Mouse (Mus musculus) kidney, embryonic 14.5 days (tissue): ENCODE measurements around the gene Macrod2. TPM values are rescaled to one million over a fixed set of nuclear protein-coding genes. Genes with fewer than 3 reads are reported as not detected.

Experiments used
- ATAC-seq: fragments of 200-750 bp; cut with Nextera tagmentation; 2 replicates; pipeline ENCODE4 v1.8.0; 2017; ENCODE audit warnings: moderate number of reproducible peaks, mild to moderate bottlenecking, moderate TSS enrichment, moderate library complexity; ENCODE audit not compliant: low FRiP score, low TSS enrichment
- H3K27ac ChIP-seq: fragments of 300-500 bp; sonication (generic); 2 replicates; pipeline ENCODE4 v1.5.1; 2014; ENCODE audit warnings: low read depth, mild to moderate bottlenecking, low read length, moderate library complexity, mixed read lengths
- H3K27me3 ChIP-seq: fragments of 300-500 bp; sonication (generic); 2 replicates; pipeline ENCODE4 v1.6.1; 2014; ENCODE audit warnings: mild to moderate bottlenecking, low read length; ENCODE audit not compliant: control insufficient read depth, insufficient read depth
- H3K36me3 ChIP-seq: fragments of 300-500 bp; sonication (generic); 2 replicates; pipeline ENCODE4 v1.6.1; 2014; ENCODE audit warnings: low read length, mixed read lengths; ENCODE audit not compliant: control insufficient read depth, insufficient read depth
- H3K4me1 ChIP-seq: fragments of 300-500 bp; sonication (generic); 2 replicates; pipeline ENCODE4 v1.6.1; 2014; ENCODE audit warnings: low read length, mixed read lengths; ENCODE audit not compliant: control insufficient read depth, insufficient read depth
- H3K4me2 ChIP-seq: fragments of 300-500 bp; sonication (generic); replicated peaks from 2 replicates; pipeline ENCODE4 v1.6.1; 2014; ENCODE audit warnings: low read depth, mild to moderate bottlenecking, low read length
- H3K4me3 ChIP-seq: fragments of 300-500 bp; sonication (generic); 2 replicates; pipeline ENCODE4 v1.5.1; 2014; ENCODE audit warnings: mild to moderate bottlenecking, low read length
- H3K9ac ChIP-seq: fragments of 300-500 bp; sonication (generic); 2 replicates; pipeline ENCODE4 v1.6.1; 2014; ENCODE audit warnings: low read depth, mild to moderate bottlenecking, low read length, moderate library complexity
- H3K9me3 ChIP-seq: fragments of 300-500 bp; sonication (generic); 2 replicates; pipeline ENCODE4 v1.6.1; 2016; ENCODE audit warnings: low read length; ENCODE audit not compliant: control insufficient read depth
- WGBS: fragments of 180-500 bp; shearing (Covaris S2); extraction: QIAGEN DNeasy Blood & Tissue Kit; methylation state at CpG from one replicate; pipeline ENCODE4 v1.1.7; 2014; 5-methylcytosine and 5-hydroxymethylcytosine counted together
- polyA plus RNA-seq: library from polyadenylated mRNA; unstranded; fragments of >200 nt; fragmentation: Nextera tagmentation; extraction: Ambion mirVana; gene quantifications from 2 replicates; pipeline ENCODE4 v1.2.1, GENCODE M21; 2014

Gene Macrod2
- polyA plus RNA-seq, 1 experiment from 2014 or later = 22.2 TPM

DNA sequence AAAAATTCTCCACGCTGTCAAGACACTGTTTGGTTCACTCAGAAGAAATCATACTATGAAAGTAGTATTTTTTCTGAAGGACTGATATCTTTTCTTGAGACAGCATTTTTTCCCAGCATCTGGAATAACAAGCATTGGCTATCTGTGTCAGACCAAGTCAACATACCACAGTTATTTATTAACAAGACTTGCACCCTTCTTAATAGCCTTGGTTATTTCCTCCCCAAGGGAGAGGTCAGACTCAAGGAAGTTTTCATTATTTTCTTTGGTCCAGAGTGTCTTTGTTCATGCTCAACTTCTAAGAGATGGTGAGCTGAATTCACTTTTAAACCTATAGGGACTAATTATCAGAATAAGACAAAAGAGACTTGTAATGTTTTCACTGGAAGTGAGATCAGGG, 728.8 kb downstream of the Macrod2 start:
- no peak overlapping the region for H3K27ac ChIP-seq
- H3K36me3 ChIP-seq = no peaks in the 10 kb centered on the region
- H3K4me2 ChIP-seq = no peak overlapping the region
- 73% methylated on average over 1 of the region's 1 CpGs for whole genome bisulfite sequencing
- no peak for ATAC-seq
- H3K9me3 ChIP-seq = no peaks in the 10 kb centered on the region
- no peaks in the 10 kb centered on the region for H3K4me1 ChIP-seq
- no peaks in the 10 kb centered on the region for H3K27me3 ChIP-seq
- no peak overlapping the region for H3K9ac ChIP-seq
- no peak overlapping the region for H3K4me3 ChIP-seq

DNA sequence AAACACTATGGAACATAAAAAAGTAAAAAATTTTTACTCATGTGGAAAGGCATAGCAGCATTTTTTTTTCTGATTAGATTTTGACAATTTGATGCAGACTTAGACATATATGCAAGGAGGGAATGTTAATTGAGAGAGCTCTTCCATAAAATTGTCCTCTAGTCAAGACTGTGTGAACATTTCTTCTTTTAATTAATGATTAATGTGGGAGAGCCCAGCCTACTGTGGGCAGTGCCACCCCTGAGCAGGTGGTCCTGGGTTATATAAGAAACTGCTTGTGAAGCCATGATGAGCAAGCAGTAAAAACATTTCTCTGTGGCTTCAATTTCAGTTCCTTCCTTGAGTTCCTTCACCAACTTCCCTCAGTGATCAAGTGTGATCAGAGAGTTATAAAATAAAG, 730.5 kb downstream of the Macrod2 start:
- no peak for ATAC-seq
- Histone ChIP-seq H3K4me1 (no peaks in the 10 kb centered on the region), H3K9me3 (no peaks in the 10 kb centered on the region), H3K4me2 (no peak overlapping the region), H3K36me3 (no peaks in the 10 kb centered on the region), H3K27me3 (no peaks in the 10 kb centered on the region), H3K4me3 (no peak overlapping the region), H3K27ac (no peak overlapping the region), H3K9ac (no peak overlapping the region)

DNA sequence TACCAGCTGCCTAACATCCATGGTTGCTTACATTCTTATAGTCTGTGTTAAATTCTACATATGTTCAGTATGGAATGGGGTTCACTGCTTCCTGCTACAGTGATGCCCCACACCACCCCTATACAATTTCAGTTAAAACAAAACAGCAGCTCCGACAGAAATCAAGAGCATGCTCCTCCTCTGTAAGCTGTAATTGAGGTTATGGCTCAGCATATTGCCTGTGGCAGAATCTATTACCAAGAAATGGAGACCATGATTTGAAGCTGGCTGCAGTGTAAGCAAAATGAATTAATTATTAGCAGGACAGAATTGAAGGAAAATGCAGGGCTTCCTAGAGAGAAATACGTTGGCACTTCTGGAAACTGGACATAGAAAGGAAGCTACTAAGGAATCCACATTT, 747.2 kb downstream of the Macrod2 start:
- WGBS = 38% methylated on average over 2 of the region's 2 CpGs
- no peaks in the 10 kb centered on the region for H3K36me3 ChIP-seq
- H3K4me2 ChIP-seq = no peak overlapping the region
- no peak overlapping the region for H3K27ac ChIP-seq
- ATAC-seq = no peak
- H3K27me3 ChIP-seq = no peaks in the 10 kb centered on the region
- no peak overlapping the region for H3K9ac ChIP-seq
- H3K4me1 ChIP-seq = no peaks in the 10 kb centered on the region
- H3K9me3 ChIP-seq = no peaks in the 10 kb centered on the region
- H3K4me3 ChIP-seq = no peak overlapping the region

DNA sequence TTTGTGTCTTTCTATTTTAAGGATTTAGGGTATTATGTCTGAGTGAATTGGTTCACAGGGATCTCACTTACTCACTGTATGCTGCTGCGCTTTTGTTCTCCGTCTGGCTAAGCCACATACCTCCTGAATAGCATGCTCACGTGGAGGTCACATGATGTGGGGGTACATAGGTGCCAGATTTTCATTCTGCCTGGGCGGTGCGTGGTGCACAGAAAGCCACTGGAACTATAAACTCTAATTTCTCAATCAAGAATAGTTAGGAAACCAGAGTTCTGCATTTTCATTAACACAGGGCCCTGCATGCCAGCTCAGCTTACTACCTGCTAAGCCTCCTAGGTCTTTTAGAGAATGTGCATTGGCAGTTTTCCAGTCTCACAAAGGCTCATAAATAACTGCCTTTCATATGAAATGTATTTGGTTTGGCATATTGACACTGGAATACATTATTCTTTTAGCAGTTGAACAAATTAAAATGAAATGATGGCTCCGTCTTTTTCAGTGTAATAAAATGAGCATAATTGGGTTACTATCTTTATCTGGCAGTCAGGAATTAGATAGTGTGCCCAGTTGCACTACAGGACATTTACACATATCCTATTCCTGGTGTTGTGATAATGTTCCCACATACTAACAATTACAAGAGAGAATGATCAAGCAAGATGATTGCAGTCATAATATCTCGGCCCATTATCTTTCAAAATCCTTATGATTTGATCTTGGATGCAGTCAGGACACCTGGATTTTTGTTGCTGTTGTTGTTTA, 757.1 kb downstream of the Macrod2 start:
- no peak overlapping the region for H3K9ac ChIP-seq
- H3K27me3 ChIP-seq = no peaks in the 10 kb centered on the region
- H3K4me3 ChIP-seq = no peak overlapping the region
- no peak for ATAC-seq
- no peaks in the 10 kb centered on the region for H3K36me3 ChIP-seq
- no peak overlapping the region for H3K4me2 ChIP-seq
- H3K9me3 ChIP-seq = no peaks in the 10 kb centered on the region
- no peaks in the 10 kb centered on the region for H3K4me1 ChIP-seq
- no peak overlapping the region for H3K27ac ChIP-seq
- WGBS = 91% methylated on average over 7 of the region's 7 CpGs

DNA sequence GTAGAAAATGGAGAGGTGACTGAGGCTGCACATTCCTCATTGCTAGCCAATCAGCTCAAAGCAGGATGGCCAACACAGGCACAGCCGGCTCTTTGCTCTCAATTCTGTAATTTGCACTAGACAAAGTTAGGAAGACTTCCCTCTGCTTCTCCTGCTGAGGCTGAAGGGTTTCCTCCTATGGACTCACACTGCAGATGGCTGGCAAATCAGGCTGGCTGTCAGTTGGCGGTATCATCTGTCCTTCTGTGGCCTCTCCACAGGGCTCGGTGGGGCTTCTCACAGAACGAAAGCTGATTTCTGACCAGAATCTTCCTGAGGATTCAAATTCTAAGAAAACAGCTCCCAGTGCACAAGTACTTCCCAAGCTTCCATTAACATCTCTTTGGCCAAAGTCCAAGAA, 760.9 kb downstream of the Macrod2 start:
- Histone ChIP-seq H3K9ac (no peak overlapping the region), H3K4me2 (no peak overlapping the region), H3K27me3 (no peaks in the 10 kb centered on the region), H3K4me3 (no peak overlapping the region), H3K36me3 (no peaks in the 10 kb centered on the region), H3K9me3 (no peaks in the 10 kb centered on the region), H3K27ac (no peak overlapping the region), H3K4me1 (no peaks in the 10 kb centered on the region)
- ATAC-seq = no peak
- WGBS = 74% methylated on average over 4 of the region's 4 CpGs

DNA sequence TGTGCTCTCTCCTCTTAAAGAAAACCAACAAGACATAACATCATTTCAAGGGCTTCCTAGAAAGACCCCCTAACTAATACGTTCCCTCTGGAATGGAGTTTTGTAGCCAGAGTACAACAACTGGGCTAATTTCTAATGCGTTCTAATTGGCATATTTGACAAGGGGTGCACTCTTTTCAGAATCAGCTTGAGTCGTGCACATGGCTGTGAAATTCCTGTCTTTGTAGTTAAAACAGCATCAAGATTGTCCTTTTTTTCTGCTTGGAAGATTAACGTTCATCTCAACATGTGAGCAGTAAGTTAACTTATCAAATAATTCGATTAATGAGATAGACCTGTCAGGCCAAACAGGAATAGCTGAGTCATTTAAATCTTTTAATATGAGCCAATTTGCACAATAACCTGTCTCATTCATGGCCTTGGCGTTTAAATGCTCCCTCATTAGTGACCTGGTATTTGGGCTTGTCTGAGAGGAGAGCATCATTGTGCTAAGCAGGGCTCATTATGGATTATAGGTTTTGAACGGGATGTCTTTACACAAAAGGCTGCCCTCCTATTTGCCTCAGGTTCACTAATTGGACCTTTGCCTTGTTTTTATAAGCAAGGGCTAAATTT, 762.0 kb downstream of the Macrod2 start:
- H3K9ac ChIP-seq = no peak overlapping the region
- H3K4me1 ChIP-seq = no peaks in the 10 kb centered on the region
- 81% methylated on average over 7 of the region's 7 CpGs for WGBS
- no peaks in the 10 kb centered on the region for H3K36me3 ChIP-seq
- no peak overlapping the region for H3K27ac ChIP-seq
- no peaks in the 10 kb centered on the region for H3K27me3 ChIP-seq
- no peak for ATAC-seq
- H3K4me2 ChIP-seq = no peak overlapping the region
- H3K9me3 ChIP-seq = no peaks in the 10 kb centered on the region
- no peak overlapping the region for H3K4me3 ChIP-seq

DNA sequence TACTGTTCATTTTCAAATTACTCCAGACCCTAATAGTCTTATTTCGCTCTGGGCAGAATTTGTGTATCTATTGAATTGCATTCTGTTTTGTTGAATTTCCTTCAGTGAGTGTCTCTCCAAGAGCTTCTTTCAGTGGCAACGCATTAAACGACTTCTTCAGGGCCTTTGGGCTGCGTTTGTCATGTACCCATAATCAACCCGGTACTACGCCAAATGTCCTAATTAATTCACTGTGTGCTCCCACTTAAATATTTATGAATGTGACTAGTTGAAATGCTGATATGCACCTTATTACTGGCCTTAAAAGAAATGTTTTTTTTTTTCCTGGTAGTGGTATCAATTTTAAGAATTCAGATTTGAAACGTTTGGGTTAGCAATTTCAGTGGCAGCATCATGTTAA, 763.1 kb downstream of the Macrod2 start:
- no peak overlapping the region for H3K4me3 ChIP-seq
- 81% methylated on average over 7 of the region's 7 CpGs for WGBS
- H3K4me2 ChIP-seq = no peak overlapping the region
- H3K9me3 ChIP-seq = no peaks in the 10 kb centered on the region
- H3K9ac ChIP-seq = no peak overlapping the region
- no peak overlapping the region for H3K27ac ChIP-seq
- no peaks in the 10 kb centered on the region for H3K36me3 ChIP-seq
- H3K4me1 ChIP-seq = no peaks in the 10 kb centered on the region
- no peaks in the 10 kb centered on the region for H3K27me3 ChIP-seq
- no peak for ATAC-seq

DNA sequence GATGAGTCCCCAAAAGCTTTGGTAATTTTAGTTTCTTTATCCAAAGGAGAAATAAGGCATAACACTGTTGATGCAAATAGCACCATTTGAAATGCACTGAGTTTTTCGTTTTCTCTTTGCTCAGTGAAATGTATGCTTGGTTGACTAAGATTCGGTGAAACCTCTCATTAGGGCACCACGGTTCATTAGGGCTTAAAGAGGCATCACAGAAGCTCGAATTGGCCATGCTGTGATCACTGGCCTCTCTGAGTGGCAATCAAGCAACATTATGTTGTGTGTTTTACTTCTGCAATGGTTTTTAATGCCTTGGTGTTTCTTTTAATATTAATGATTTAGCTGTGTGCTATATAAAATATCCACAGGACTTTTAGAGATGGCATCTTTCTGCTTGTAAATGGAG, 768.8 kb downstream of the Macrod2 start:
- Histone ChIP-seq H3K27ac (no peak overlapping the region), H3K9me3 (no peaks in the 10 kb centered on the region), H3K9ac (no peak overlapping the region), H3K36me3 (no peaks in the 10 kb centered on the region), H3K27me3 (no peaks in the 10 kb centered on the region), H3K4me2 (no peak overlapping the region), H3K4me1 (no peaks in the 10 kb centered on the region), H3K4me3 (no peak overlapping the region)
- 39% methylated on average over 4 of the region's 4 CpGs for WGBS
- ATAC-seq = no peak

DNA sequence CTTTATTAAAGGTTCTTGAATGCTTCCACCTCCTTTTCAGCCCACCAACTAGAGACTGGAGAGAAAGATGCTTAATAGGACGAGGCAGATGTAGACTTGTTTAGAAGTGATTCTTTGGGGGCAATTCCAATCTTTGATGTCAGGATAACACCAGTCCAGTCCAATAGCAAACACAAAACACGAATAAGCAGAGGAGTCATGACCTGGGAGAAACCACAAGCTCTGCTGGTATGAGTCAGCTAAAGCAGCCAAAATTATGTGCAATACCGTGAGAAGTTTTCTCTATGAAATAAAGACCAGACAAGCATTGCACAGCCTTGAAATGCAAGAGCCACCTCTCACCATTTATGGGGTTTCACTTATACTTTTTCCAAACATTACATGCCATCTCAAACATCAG, 774.5 kb downstream of the Macrod2 start:
- no peak overlapping the region for H3K4me2 ChIP-seq
- H3K27ac ChIP-seq = no peak overlapping the region
- H3K36me3 ChIP-seq = no peaks in the 10 kb centered on the region
- H3K27me3 ChIP-seq = no peaks in the 10 kb centered on the region
- WGBS = 83% methylated on average over 3 of the region's 3 CpGs
- no peak for ATAC-seq
- H3K9ac ChIP-seq = no peak overlapping the region
- H3K4me1 ChIP-seq = no peaks in the 10 kb centered on the region
- no peaks in the 10 kb centered on the region for H3K9me3 ChIP-seq
- H3K4me3 ChIP-seq = no peak overlapping the region
